Mouse (Mus musculus): Measurements from ENCODE around the gene Daw1. TPM values are rescaled to one million over a fixed set of nuclear protein-coding genes. Genes with fewer than 3 reads are reported as not detected.

Daw1 gene
- polyA plus RNA-seq, 1 experiment from 2014 or later = 0.25 TPM

- peaks cover 3% of the 10 kb centered on the region for H3K9me3 ChIP-seq (replicated peaks; ENCODE audit: control insufficient read depth, low read length)
- H3K27ac ChIP-seq (ENCODE audit: low read length) = no peak overlapping the region
- H3K4me3 ChIP-seq (ENCODE audit: low read length) = no peak overlapping the region
- no peaks in the 10 kb centered on the region for H3K27me3 ChIP-seq (ENCODE audit: control insufficient read depth, insufficient read depth, low read length)
- H3K4me1 ChIP-seq (ENCODE audit: control insufficient read depth, insufficient read depth, low read length) = peaks cover 3% of the 10 kb centered on the region; the same call in 1 of the 2 replicates
- ATAC-seq (replicated peaks; ENCODE audit: extremely low read depth, insufficient read depth, low FRiP score) = no peak; the same call in 1 of the 2 replicates
- no peaks in the 10 kb centered on the region for H3K36me3 ChIP-seq (ENCODE audit: control insufficient read depth, insufficient read depth)
- no peak overlapping the region for H3K4me2 ChIP-seq (ENCODE audit: low read depth, low read length)
- no peak overlapping the region for H3K9ac ChIP-seq (ENCODE audit: low read length)
Measured at GRCm38 (mm10) chr1:83224423-83224960, 64.9 kb downstream of the Daw1 start.

- no peak overlapping the region for H3K27ac ChIP-seq (ENCODE audit: low read length)
- no peak overlapping the region for H3K4me2 ChIP-seq (ENCODE audit: low read depth, low read length)
- H3K4me3 ChIP-seq (ENCODE audit: low read length) = no peak overlapping the region
- no peaks in the 10 kb centered on the region for H3K27me3 ChIP-seq (ENCODE audit: control insufficient read depth, insufficient read depth, low read length)
- ATAC-seq (replicated peaks; ENCODE audit: extremely low read depth, insufficient read depth, low FRiP score) = no peak
- no peaks in the 10 kb centered on the region for H3K36me3 ChIP-seq (ENCODE audit: control insufficient read depth, insufficient read depth)
- no peak overlapping the region for H3K9ac ChIP-seq (ENCODE audit: low read length)
- H3K4me1 ChIP-seq (ENCODE audit: control insufficient read depth, insufficient read depth, low read length) = peaks cover 3% of the 10 kb centered on the region; the same call in 1 of the 2 replicates
- H3K9me3 ChIP-seq (replicated peaks; ENCODE audit: control insufficient read depth, low read length) = no peaks in the 10 kb centered on the region
- WGBS = 69% methylated on average over 3 of the region's 3 CpGs
Measured at GRCm38 (mm10) chr1:83227946-83228345, 68.4 kb downstream of the Daw1 start.

- Histone ChIP-seq H3K36me3 (ENCODE audit: control insufficient read depth, insufficient read depth) (no peaks in the 10 kb centered on the region), H3K4me3 (ENCODE audit: low read length) (no peak overlapping the region), H3K27ac (ENCODE audit: low read length) (no peak overlapping the region), H3K4me1 (ENCODE audit: control insufficient read depth, insufficient read depth, low read length) (no peaks in the 10 kb centered on the region), H3K9ac (ENCODE audit: low read length) (no peak overlapping the region), H3K9me3 (replicated peaks; ENCODE audit: control insufficient read depth, low read length) (no peaks in the 10 kb centered on the region), H3K27me3 (ENCODE audit: control insufficient read depth, insufficient read depth, low read length) (no peaks in the 10 kb centered on the region), H3K4me2 (ENCODE audit: low read depth, low read length) (no peak overlapping the region)
- ATAC-seq (replicated peaks; ENCODE audit: extremely low read depth, insufficient read depth, low FRiP score) = no peak
- WGBS = 79% methylated on average over 1 of the region's 1 CpGs
Measured at GRCm38 (mm10) chr1:83248235-83248746, 88.7 kb downstream of the Daw1 start.

- Histone ChIP-seq H3K27ac (ENCODE audit: low read length) (no peak overlapping the region), H3K4me1 (ENCODE audit: control insufficient read depth, insufficient read depth, low read length) (no peaks in the 10 kb centered on the region), H3K4me2 (ENCODE audit: low read depth, low read length) (no peak overlapping the region), H3K9ac (ENCODE audit: low read length) (no peak overlapping the region), H3K36me3 (ENCODE audit: control insufficient read depth, insufficient read depth) (no peaks in the 10 kb centered on the region), H3K9me3 (replicated peaks; ENCODE audit: control insufficient read depth, low read length) (no peaks in the 10 kb centered on the region), H3K4me3 (ENCODE audit: low read length) (no peak overlapping the region), H3K27me3 (ENCODE audit: control insufficient read depth, insufficient read depth, low read length) (no peaks in the 10 kb centered on the region)
- WGBS = 82% methylated on average over 1 of the region's 1 CpGs
- ATAC-seq (replicated peaks; ENCODE audit: extremely low read depth, insufficient read depth, low FRiP score) = no peak
Measured at GRCm38 (mm10) chr1:83251746-83252145, 92.2 kb downstream of the Daw1 start.

Other genes with a start within 250 kb of the Daw1 start
- not detected in 2 replicates for gene A030005L19Rik, start 246.4 kb upstream of the Daw1 start, polyA plus RNA-seq (2015; fragmentation: Nextera tagmentation; extraction: Ambion mirVana)
- gene A030014E15Rik, start 234.8 kb upstream of the Daw1 start, polyA plus RNA-seq (2015; fragmentation: Nextera tagmentation; extraction: Ambion mirVana) = not detected in 2 replicates
- gene Gm6217, start 228.4 kb upstream of the Daw1 start, polyA plus RNA-seq (2015; fragmentation: Nextera tagmentation; extraction: Ambion mirVana) = not detected in 2 replicates
- gene A030003K21Rik, start 216.4 kb upstream of the Daw1 start, polyA plus RNA-seq (2015; fragmentation: Nextera tagmentation; extraction: Ambion mirVana) = not detected in 2 replicates
- gene Gm7544, start 203.7 kb upstream of the Daw1 start, polyA plus RNA-seq (2015; fragmentation: Nextera tagmentation; extraction: Ambion mirVana) = not detected in 2 replicates
- gene Gm47955, start 199.5 kb upstream of the Daw1 start, polyA plus RNA-seq (2015; fragmentation: Nextera tagmentation; extraction: Ambion mirVana) = not detected in 2 replicates
- not detected in 2 replicates for gene Gm47959, start 159.2 kb upstream of the Daw1 start, polyA plus RNA-seq (2015; fragmentation: Nextera tagmentation; extraction: Ambion mirVana)
- gene Slc19a3, start 121.3 kb upstream of the Daw1 start, polyA plus RNA-seq (2015; fragmentation: Nextera tagmentation; extraction: Ambion mirVana) = 2.0 and 2.2 TPM in 2 replicates
- gene Krtap28-10, start 117.3 kb upstream of the Daw1 start, polyA plus RNA-seq (2015; fragmentation: Nextera tagmentation; extraction: Ambion mirVana) = not detected in 2 replicates
- gene Gm47969, start 114.8 kb upstream of the Daw1 start, polyA plus RNA-seq (2015; fragmentation: Nextera tagmentation; extraction: Ambion mirVana) = not detected in 2 replicates
- gene A030005K14Rik, start 100.4 kb upstream of the Daw1 start, polyA plus RNA-seq (2015; fragmentation: Nextera tagmentation; extraction: Ambion mirVana) = not detected in 2 replicates
- not detected in 2 replicates for gene Krtap28-13, start 98.8 kb upstream of the Daw1 start, polyA plus RNA-seq (2015; fragmentation: Nextera tagmentation; extraction: Ambion mirVana)
- not detected in 2 replicates for gene Ccl20, start 43.0 kb upstream of the Daw1 start, polyA plus RNA-seq (2015; fragmentation: Nextera tagmentation; extraction: Ambion mirVana)
- gene Sphkap, start 248.4 kb downstream of the Daw1 start, polyA plus RNA-seq (2015; fragmentation: Nextera tagmentation; extraction: Ambion mirVana) = 8.2 and 9.2 TPM in 2 replicates